Mouse (Mus musculus) spleen, adult 2 months (tissue): ENCODE data around the gene Gpx6.

ENCODE experiments used
- CTCF ChIP-seq: fragments of 200-500 bp; IDR thresholded peaks from 2 replicates; pipeline ENCODE4 v1.5.1; 2011; ENCODE audit warnings: mild to moderate bottlenecking, inconsistent platforms; ENCODE audit not compliant: insufficient read depth, insufficient read length, insufficient replicate concordance; ENCODE audit errors: extremely low read depth
- POLR2A ChIP-seq: fragments of 200-500 bp; IDR thresholded peaks from 2 replicates; pipeline ENCODE4 v1.6.1; 2011; ENCODE audit warnings: low read depth, low read length, inconsistent platforms

- no peak for TF ChIP-seq CTCF
- no peak for TF ChIP-seq POLR2A
Observed at GRCm38 (mm10) chr13:21309788-21310187, 2.1 kb upstream of the Gpx6 start.
